Mouse (Mus musculus) heart, postnatal 14 days (tissue): ENCODE measurements around the gene Zfp511. TPM values are rescaled to one million over a fixed set of nuclear protein-coding genes. Genes with fewer than 3 reads are reported as not detected.
A peak's percentile ranks its signal among the peaks of the same experiment; 100 is the strongest.

Experiments used
- DNase-seq, 2 experiments: peaks; one replicate each; pipeline ENCODE4 v3.0.0; 2021 to 2022
- intact Hi-C: fragments of 180-260 bp; cut with DNase I; formaldehyde crosslinking; loops from one replicate; pipeline ENCODE4 v1.15.1; 2025
- microRNA-seq, 2 experiments: library from miRNA; unstranded; fragments of <30 nt; microRNA quantifications; one replicate each; pipeline ENCODE4 v1.2.0; 2021 to 2022
- total RNA-seq, 2 experiments: library from RNA; stranded (reverse); gene quantifications; 2 replicates each; pipeline ENCODE4 v1.2.3; 2021

The Zfp511 gene
- total RNA-seq, 2 experiments from 2014 or later = 10.3 to 10.7 TPM

DNA sequence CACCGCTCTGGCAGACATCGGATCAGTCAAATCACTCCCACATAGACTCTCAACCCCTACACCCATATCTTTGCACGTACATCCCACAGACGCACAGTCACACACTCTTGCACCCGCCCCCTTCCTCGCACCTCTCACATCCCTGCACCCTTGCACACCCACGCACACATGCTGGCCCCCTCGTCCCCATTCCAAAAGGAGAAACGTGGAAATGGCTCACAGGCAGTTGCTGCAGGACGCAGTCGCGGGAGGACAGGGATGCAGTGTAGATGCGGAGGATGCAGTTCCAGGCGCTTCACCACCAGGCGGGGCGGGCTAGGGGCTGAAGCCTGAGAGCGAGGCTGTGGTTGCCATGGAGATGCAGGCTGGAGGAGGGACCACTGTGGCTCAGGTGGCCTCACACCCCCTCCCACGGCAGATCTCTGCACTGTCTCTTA is 46.1 kb downstream of the Zfp511 start, which contains the start of gene Caly:
Caly (minus strand) TSS at position 307 of the 437 bp plus-strand sequence.
- intact Hi-C loops = loop anchor here (5.0 kb wide), 1 partner anchor 745 kb away; no protein-coding TSS in a partner anchor
- DNase-seq = peak in 1 of 2 experiments; percentile 31

Small RNA genes lying within 50 kb of the gene (microRNA-seq; reads per million reads assigned to microRNA genes)
- 0.27 to 1.7 reads per million in 2 experiments for gene Mir7062

Other genes starting within 250 kb of the Zfp511 start
- not detected for gene Adgra1, start 202.2 kb upstream of the Zfp511 start, total RNA-seq
- gene Kndc1, start 141.7 kb upstream of the Zfp511 start, total RNA-seq = under 1 TPM in 1 of 2 experiments, not detected in 1; 0.24 TPM
- gene Utf1, start 92.6 kb upstream of the Zfp511 start, total RNA-seq = not detected
- gene 6430531B16Rik, start 57.6 kb upstream of the Zfp511 start, total RNA-seq = not detected
- under 1 TPM; 0.93 TPM for gene Adam8, start 43.8 kb upstream of the Zfp511 start, total RNA-seq
- 10 to 100 TPM; 27.4 to 29.4 TPM for gene Tubgcp2, start 278 bp downstream of the Zfp511 start, total RNA-seq
- gene Msx3, start 12.7 kb downstream of the Zfp511 start, total RNA-seq = not detected
- gene Caly, start 46.2 kb downstream of the Zfp511 start, total RNA-seq = not detected
- gene Prap1, start 57.0 kb downstream of the Zfp511 start, total RNA-seq = not detected
- gene Fuom, start 66.0 kb downstream of the Zfp511 start, total RNA-seq = 10 to 100 TPM; 76.5 to 77.2 TPM
- 1 to 10 TPM; 3.6 to 3.9 TPM for gene Paox, start 79.4 kb downstream of the Zfp511 start, total RNA-seq
- gene Echs1, start 80.1 kb downstream of the Zfp511 start, total RNA-seq = 100 to 1,000 TPM; 298 to 315 TPM
- gene Mtg1, start 101.2 kb downstream of the Zfp511 start, total RNA-seq = 10 to 100 TPM; 28.1 to 29.3 TPM
- gene Sprn, start 118.5 kb downstream of the Zfp511 start, total RNA-seq = under 1 TPM; 0.32 to 0.41 TPM
- not detected for gene Olfr522, start 128.4 kb downstream of the Zfp511 start, total RNA-seq
- gene Olfr523, start 136.8 kb downstream of the Zfp511 start, total RNA-seq = not detected
- gene Olfr524, start 169.6 kb downstream of the Zfp511 start, total RNA-seq = not detected
- gene Cd163l1, start 181.9 kb downstream of the Zfp511 start, total RNA-seq = not detected
- gene 5830411N06Rik, start 210.9 kb downstream of the Zfp511 start, total RNA-seq = under 1 TPM in 1 of 2 experiments, not detected in 1; 0.10 TPM